ENCODE assay signal across 14 mouse cellular contexts in the genomic region with DNA sequence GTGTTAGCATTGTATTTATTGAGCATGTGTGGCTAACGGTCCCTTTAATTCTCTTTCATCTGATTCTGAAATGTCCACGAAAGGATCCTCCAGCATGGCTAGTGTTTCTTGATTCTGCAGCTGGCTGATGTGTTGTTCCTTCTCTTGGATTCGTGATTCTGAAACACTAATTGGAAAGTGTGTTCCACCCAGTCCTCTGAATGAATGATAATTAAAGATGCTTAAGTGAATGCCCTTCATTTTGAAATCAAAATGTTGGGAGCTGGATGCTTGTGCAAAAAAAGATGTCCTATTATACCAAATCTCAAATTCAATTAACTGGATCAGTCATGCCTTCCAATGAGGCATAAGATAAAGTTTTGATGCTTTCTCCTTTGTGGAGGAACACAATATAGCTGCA.
"Had no signal": no experiment of that assay in that cellular context is flagged by ENCODE, and none has a peak within 500 bp of the region (broad histone marks: within the 10 kb centered on the region; RNA-seq: fewer than 3 reads in every experiment).

No protein-coding gene starts in this region.

- H3K9me3 ChIP-seq: liver, embryonic 13.5 days; neural tube, embryonic 12.5 days; neural tube, embryonic 15.5 days had no signal

- H3K36me3 ChIP-seq: liver, embryonic 13.5 days; neural tube, embryonic 12.5 days; neural tube, embryonic 15.5 days had no signal

- H3K27me3 ChIP-seq: liver, embryonic 13.5 days; neural tube, embryonic 12.5 days; neural tube, embryonic 15.5 days had no signal

- H3K9ac ChIP-seq: liver, embryonic 13.5 days; neural tube, embryonic 12.5 days; neural tube, embryonic 15.5 days had no signal

- DNase-seq: kidney, adult 2 months; kidney, postnatal 25 days; liver, embryonic 13.5 days; lung, adult 2 months; lung, postnatal 14 days; lung, postnatal 4 days; thymus, adult 2 months; thymus, postnatal 14 days; thymus, postnatal 4 days had no signal

- H3K27ac ChIP-seq: kidney, postnatal 0 days; liver, embryonic 13.5 days; neural tube, embryonic 12.5 days; neural tube, embryonic 15.5 days; stomach, postnatal 0 days had no signal

- H3K4me2 ChIP-seq: liver, embryonic 13.5 days; midbrain, embryonic 11.5 days; neural tube, embryonic 12.5 days; neural tube, embryonic 15.5 days had no signal

- H3K4me1 ChIP-seq: liver, embryonic 13.5 days; neural tube, embryonic 12.5 days; neural tube, embryonic 15.5 days had no signal

- H3K4me3 ChIP-seq: liver, embryonic 13.5 days; neural tube, embryonic 12.5 days; neural tube, embryonic 15.5 days had no signal
